Mouse (Mus musculus) liver, embryonic 14.5 days (tissue): ENCODE data around the gene Tnfrsf1a.

Experiments
- CTCF ChIP-seq: IDR thresholded peaks from 2 replicates; pipeline ENCODE4 v1.5.1; 2016; ENCODE audit warnings: antibody characterized with exemption, low read depth, control low read depth
- EP300 ChIP-seq: IDR thresholded peaks from 2 replicates; pipeline ENCODE4 v1.6.1; 2016; ENCODE audit warnings: antibody characterized with exemption, low read depth

- TF ChIP-seq EP300 (no peak), CTCF (no peak)
Measured at GRCm38 (mm10) chr6:125411661-125412060, 62.5 kb downstream of the Tnfrsf1a start.
